Mouse (Mus musculus) lung, embryonic 16.5 days (tissue): ENCODE measurements around the gene Olfr714. TPM values are rescaled to one million over a fixed set of nuclear protein-coding genes. Genes with fewer than 3 reads are reported as not detected.
"Not testable (repeated sequence)": the region's sequence is repeated elsewhere in the genome, so short reads cannot be mapped to it uniquely, and the experiment has no call there.

Experiments
- ATAC-seq: fragments of 200-750 bp; cut with Nextera tagmentation; 2 replicates; pipeline ENCODE4 v1.8.0; 2017; ENCODE audit warnings: low read depth, mild to moderate bottlenecking, moderate library complexity
- H3K27ac ChIP-seq: fragments of 300-500 bp; sonication (generic); 2 replicates; pipeline ENCODE4 v1.5.1; 2014; ENCODE audit warnings: mild to moderate bottlenecking, control low read depth, low read length
- H3K27me3 ChIP-seq: fragments of 300-500 bp; sonication (generic); 2 replicates; pipeline ENCODE4 v1.6.1; 2014; ENCODE audit warnings: low read depth, low read length, mixed read lengths; ENCODE audit not compliant: control insufficient read depth, insufficient read depth
- H3K36me3 ChIP-seq: fragments of 300-500 bp; sonication (generic); 2 replicates; pipeline ENCODE4 v1.6.1; 2014; ENCODE audit warnings: low read length; ENCODE audit not compliant: control insufficient read depth, insufficient read depth
- H3K4me1 ChIP-seq: fragments of 300-500 bp; sonication (generic); replicated peaks from 2 replicates; pipeline ENCODE4 v1.6.1; 2014; ENCODE audit warnings: low read length, mixed read lengths; ENCODE audit not compliant: control insufficient read depth, insufficient read depth
- H3K4me2 ChIP-seq: fragments of 300-500 bp; sonication (generic); 2 replicates; pipeline ENCODE4 v1.6.1; 2014; ENCODE audit warnings: low read depth, low read length, control low read depth
- H3K4me3 ChIP-seq: fragments of 300-500 bp; sonication (generic); 2 replicates; pipeline ENCODE4 v1.5.1; 2014; ENCODE audit warnings: mild to moderate bottlenecking, low read length, control low read depth
- H3K9ac ChIP-seq: fragments of 300-500 bp; sonication (generic); 2 replicates; pipeline ENCODE4 v1.6.1; 2014; ENCODE audit warnings: low read length, control low read depth
- H3K9me3 ChIP-seq: fragments of 300-500 bp; sonication (generic); 2 replicates; pipeline ENCODE4 v1.6.1; 2016; ENCODE audit warnings: low read length; ENCODE audit not compliant: control insufficient read depth
- WGBS: fragments of 180-500 bp; shearing (Covaris S2); extraction: QIAGEN DNeasy Blood & Tissue Kit; methylation state at CpG from one replicate; pipeline ENCODE4 v1.1.7; 2014; 5-methylcytosine and 5-hydroxymethylcytosine counted together
- polyA plus RNA-seq: library from polyadenylated mRNA; unstranded; fragments of >200 nt; fragmentation: Nextera tagmentation; extraction: Ambion mirVana; gene quantifications from 2 replicates; pipeline ENCODE4 v1.2.1, GENCODE M21; 2015

Gene Olfr714
- polyA plus RNA-seq, result not detected in 2 replicates

DNA sequence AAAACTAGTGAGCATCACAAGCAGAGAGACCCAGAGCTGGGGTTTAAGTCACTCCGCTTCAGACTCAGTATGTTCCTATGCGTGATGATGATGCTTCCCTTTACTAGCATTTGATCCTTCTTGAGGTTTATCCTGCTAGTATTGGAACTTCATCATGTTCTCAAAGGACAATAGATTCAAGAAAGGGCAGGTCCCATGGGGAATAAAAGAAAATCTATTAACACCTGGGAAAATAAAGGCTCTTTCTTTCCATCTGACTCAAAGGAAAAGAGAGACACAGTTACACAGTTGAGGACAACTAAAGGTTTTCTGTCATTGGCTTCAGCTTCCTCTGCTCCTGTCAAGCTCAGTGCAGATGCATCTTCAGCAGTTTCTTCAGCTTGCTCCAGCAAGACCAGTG is at the start of gene Olfr714:
TSS of gene Olfr714 (plus strand) at position 301 of the 400 bp plus-strand sequence.
- no peaks in the 10 kb centered on the region for H3K4me1 ChIP-seq
- no peak within 1 kb of the TSS for H3K27ac ChIP-seq
- no peaks in the 10 kb centered on the region for H3K36me3 ChIP-seq
- H3K4me2 ChIP-seq, result no peak within 1 kb of the TSS
- WGBS, result 87% methylated on average over 2 of the region's 2 CpGs
- H3K27me3 ChIP-seq, result no peaks in the 10 kb centered on the region
- H3K9me3 ChIP-seq, result peaks cover 4% of the 10 kb centered on the region
- ATAC-seq, result no peak
- H3K9ac ChIP-seq, result no peak within 1 kb of the TSS
- H3K4me3 ChIP-seq, result no peak within 1 kb of the TSS

DNA sequence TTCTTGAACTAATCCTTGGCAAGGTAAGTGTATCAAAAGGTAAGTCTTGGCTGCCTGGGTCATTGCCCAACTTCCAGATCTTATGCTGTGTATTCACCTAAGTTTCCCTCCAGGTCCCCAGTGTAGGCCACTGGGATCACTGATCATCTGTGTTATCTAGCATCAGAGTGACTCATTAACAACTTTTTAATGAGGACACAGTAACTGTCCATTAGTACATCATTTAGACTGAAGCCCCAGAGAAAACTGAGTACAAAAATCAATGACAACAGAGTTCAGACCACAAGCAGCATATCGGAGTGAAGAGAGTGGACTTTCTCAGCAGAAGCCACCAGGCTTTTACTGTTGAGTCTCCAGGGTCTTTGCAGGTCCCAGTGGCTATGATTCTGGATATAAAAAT is 39.9 kb upstream of the Olfr714 start, which contains the start of gene Olfr713:
TSS of gene Olfr713 (plus strand) at position 301 of the 400 bp plus-strand sequence.
- WGBS, result 80% methylated on average over 1 of the region's 1 CpGs
- no peaks in the 10 kb centered on the region for H3K27me3 ChIP-seq
- no peak within 1 kb of the TSS for H3K27ac ChIP-seq
- H3K4me1 ChIP-seq, result no peaks in the 10 kb centered on the region
- H3K4me3 ChIP-seq, result no peak within 1 kb of the TSS
- ATAC-seq, result no peak
- H3K9ac ChIP-seq, result no peak within 1 kb of the TSS
- no peaks in the 10 kb centered on the region for H3K9me3 ChIP-seq
- H3K4me2 ChIP-seq, result no peak within 1 kb of the TSS
- no peaks in the 10 kb centered on the region for H3K36me3 ChIP-seq

DNA sequence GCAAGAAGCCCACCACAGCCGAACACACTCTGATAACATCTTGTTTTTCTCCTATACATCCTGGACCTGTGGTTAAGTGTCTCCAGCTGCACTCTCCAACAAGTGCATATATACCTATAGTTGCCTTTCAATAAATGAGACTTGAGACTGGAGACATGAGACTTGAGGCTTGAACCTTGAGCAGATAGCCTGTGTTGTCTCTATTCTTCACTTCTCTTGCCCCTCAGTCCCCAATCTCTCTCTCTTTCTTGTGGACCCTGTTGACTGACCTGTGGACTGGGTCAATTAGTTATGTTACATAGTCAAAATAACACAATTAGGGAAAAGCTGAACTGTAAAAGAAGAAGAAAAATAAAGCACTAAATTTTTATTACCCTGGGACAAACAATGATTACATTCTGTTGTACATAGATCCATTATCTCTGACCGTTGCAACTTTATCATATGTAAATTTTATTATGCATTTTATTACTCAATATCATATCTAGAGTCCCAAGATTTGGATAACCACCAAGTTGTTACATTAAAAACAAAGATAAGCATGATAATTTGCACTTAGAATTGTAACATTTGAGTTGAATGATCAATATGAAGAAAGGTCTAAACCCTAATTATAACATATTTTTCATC is 30.7 kb upstream of the Olfr714 start:
- Histone ChIP-seq H3K27me3 (no peaks in the 10 kb centered on the region), H3K4me2 (no peak overlapping the region), H3K9me3 (no peaks in the 10 kb centered on the region), H3K4me3 (no peak overlapping the region), H3K36me3 (no peaks in the 10 kb centered on the region), H3K4me1 (no peaks in the 10 kb centered on the region), H3K9ac (no peak overlapping the region), H3K27ac (no peak overlapping the region)
- 58% methylated on average over 2 of the region's 2 CpGs for WGBS
- no peak for ATAC-seq

DNA sequence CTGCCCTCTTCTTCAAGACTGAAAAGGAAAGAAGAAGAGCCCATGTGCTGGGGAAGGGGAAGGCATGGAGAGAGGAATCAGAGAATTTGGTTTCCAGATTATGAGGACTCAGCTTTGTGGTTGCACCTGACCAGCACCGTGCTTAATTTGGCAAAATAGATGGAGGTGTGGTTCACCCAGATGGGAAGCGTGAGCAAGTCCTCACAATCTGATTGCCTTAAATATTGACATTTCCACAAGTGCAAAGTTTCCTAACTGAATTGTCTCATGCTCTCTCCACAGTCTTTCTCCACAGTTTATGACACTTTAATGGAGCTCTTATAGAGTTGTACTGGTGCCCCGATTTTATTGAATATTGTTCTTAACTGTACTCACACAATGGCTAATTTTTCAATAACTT is 27.6 kb upstream of the Olfr714 start:
- no peak overlapping the region for H3K9ac ChIP-seq
- no peak overlapping the region for H3K4me2 ChIP-seq
- H3K36me3 ChIP-seq, result no peaks in the 10 kb centered on the region
- H3K9me3 ChIP-seq, result no peaks in the 10 kb centered on the region
- H3K4me1 ChIP-seq, result no peaks in the 10 kb centered on the region
- no peak overlapping the region for H3K4me3 ChIP-seq
- WGBS, result 69% methylated on average over 3 of the region's 3 CpGs
- no peak overlapping the region for H3K27ac ChIP-seq
- no peaks in the 10 kb centered on the region for H3K27me3 ChIP-seq
- ATAC-seq, result no peak

DNA sequence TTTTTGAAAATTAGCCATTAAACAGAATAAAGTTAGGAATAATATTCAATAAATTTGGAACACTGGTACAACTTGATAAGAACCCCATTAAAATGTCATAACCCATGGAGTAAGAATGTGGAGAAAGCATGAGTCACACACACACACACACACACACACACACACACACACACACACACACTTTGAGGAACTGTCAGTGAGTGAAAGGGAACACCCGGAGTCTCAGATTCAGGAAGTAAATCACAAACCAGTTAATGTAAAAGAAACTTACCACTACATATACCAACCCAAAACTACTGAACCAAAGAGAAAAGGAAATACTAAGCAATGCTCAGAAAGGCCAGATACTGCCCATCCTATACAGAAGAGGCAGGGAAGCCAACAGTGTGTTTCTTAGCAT is 26.4 kb upstream of the Olfr714 start:
- no peak overlapping the region for H3K27ac ChIP-seq
- no peaks in the 10 kb centered on the region for H3K36me3 ChIP-seq
- H3K9me3 ChIP-seq, result no peaks in the 10 kb centered on the region
- 56% methylated on average over 1 of the region's 1 CpGs for WGBS
- no peak overlapping the region for H3K4me3 ChIP-seq
- no peak overlapping the region for H3K9ac ChIP-seq
- no peaks in the 10 kb centered on the region for H3K27me3 ChIP-seq
- no peak overlapping the region for H3K4me2 ChIP-seq
- ATAC-seq, result no peak
- H3K4me1 ChIP-seq, result no peaks in the 10 kb centered on the region

DNA sequence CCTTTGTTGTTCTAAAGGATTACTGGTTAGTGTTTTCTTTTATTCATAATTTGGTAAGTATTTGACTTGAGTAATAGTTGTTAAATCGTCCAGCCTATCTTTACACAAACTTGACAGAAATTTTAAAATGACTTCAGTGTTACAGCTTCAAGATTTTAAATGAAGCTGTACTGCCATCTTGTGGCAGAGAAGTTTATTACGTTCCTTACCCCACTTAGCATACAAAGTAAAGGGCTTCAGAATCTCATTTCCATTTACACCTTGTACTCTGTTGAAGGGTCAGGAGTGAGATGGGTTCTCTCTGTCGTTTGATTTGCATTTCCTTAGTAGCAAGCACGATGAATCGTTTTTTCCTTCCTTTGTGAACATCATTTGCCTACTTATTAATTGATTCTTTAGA is 24.9 kb upstream of the Olfr714 start:
- H3K9ac ChIP-seq, result no peak overlapping the region
- no peaks in the 10 kb centered on the region for H3K9me3 ChIP-seq
- H3K4me2 ChIP-seq, result no peak overlapping the region
- H3K4me3 ChIP-seq, result no peak overlapping the region
- 2% methylated on average over 5 of the region's 5 CpGs for WGBS
- H3K27me3 ChIP-seq, result no peaks in the 10 kb centered on the region
- no peak for ATAC-seq
- H3K36me3 ChIP-seq, result no peaks in the 10 kb centered on the region
- no peak overlapping the region for H3K27ac ChIP-seq
- no peaks in the 10 kb centered on the region for H3K4me1 ChIP-seq

DNA sequence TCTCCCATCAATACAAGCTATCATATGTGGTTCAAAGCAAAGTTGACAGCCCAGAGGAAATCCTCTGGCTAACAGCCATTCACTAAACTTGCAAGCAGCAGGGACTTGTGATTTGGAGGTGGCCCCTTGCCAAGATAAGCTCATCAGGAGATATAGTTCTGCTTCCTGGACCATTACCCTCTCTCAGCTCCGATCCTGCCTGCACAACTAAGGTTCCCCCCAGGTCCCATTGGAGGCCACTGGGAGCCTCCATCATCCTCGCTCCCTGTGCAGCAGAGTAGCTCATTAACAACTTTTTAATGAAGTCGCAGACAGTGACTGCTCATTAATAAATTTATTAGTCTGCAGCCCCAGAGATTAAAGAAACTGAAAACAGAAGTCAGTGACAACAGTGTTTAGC is 23.2 kb upstream of the Olfr714 start:
- 36% methylated on average over 3 of the region's 3 CpGs for WGBS
- H3K36me3 ChIP-seq, result no peaks in the 10 kb centered on the region
- no peaks in the 10 kb centered on the region for H3K4me1 ChIP-seq
- H3K27me3 ChIP-seq, result no peaks in the 10 kb centered on the region
- no peak overlapping the region for H3K9ac ChIP-seq
- no peak overlapping the region for H3K4me3 ChIP-seq
- H3K27ac ChIP-seq, result no peak overlapping the region
- ATAC-seq, result no peak
- no peak overlapping the region for H3K4me2 ChIP-seq
- H3K9me3 ChIP-seq, result no peaks in the 10 kb centered on the region

DNA sequence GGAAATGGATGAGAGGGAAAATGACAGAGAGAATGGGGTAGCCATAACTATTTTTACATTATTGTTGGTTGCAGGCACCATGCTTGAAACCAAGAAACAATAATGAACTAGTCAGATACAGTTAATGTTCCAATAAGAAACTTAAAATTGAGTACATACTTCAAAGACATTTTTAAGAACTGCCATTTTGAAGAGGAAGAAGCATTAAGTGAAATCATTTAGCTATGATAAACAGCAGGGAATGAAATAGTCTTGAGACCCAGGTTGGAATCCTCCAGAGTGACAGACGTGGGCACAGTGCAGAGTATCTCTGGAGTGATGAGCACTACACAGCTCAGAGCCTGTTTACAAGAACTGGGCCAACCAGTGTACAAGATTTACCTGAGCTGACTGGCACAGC is 22.1 kb downstream of the Olfr714 start, which contains the start of gene Olfr17:
TSS of gene Olfr17 (plus strand) at position 301 of the 400 bp plus-strand sequence.
- Histone ChIP-seq H3K4me1 (no peaks in the 10 kb centered on the region), H3K4me2 (no peak within 1 kb of the TSS), H3K9ac (no peak within 1 kb of the TSS), H3K36me3 (no peaks in the 10 kb centered on the region), H3K4me3 (no peak within 1 kb of the TSS), H3K27ac (no peak within 1 kb of the TSS), H3K27me3 (no peaks in the 10 kb centered on the region), H3K9me3 (no peaks in the 10 kb centered on the region)
- ATAC-seq, result no peak
- WGBS, result 33% methylated on average over 1 of the region's 1 CpGs

DNA sequence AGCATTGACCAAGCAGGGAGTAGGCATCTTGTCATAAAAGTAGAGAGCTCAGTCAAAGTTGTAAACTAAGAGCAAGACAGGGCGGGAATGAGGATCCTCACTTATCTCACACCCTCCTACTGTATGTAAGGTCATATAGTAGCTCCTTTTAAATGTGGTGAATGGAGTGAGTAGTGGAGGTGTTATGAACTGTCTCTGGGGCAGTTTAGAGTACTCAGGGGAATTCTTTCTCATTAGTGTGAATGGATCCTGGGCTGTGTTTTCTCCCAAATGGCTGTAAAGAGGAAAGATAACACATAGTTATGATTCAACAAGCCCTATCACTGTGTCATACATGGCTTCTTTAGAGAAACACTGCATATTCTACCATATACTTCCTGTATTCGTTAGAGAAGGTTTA is 39.5 kb downstream of the Olfr714 start, which contains the start of gene Olfr715b:
TSS of gene Olfr715b (minus strand) at position 101 of the 400 bp plus-strand sequence.
- H3K9me3 ChIP-seq, ATAC-seq, H3K4me1 ChIP-seq, H3K4me3 ChIP-seq, H3K27me3 ChIP-seq, H3K36me3 ChIP-seq, H3K27ac ChIP-seq, H3K9ac ChIP-seq, H3K4me2 ChIP-seq: not testable (repeated sequence)
- 80% methylated on average over 1 of the region's 2 CpGs for WGBS
